Mouse (Mus musculus) kidney, postnatal 10 days (tissue): ENCODE measurements around the gene Fibcd1.

Experiments used
- DNase-seq: peaks from one replicate; pipeline ENCODE4 v3.0.0; 2021; ENCODE audit warnings: mixed read lengths

Gene Fibcd1

GRCm38 (mm10) chr2:31810444-31810843 is 35.4 kb downstream of the Fibcd1 start, which contains the start of gene Qrfp:
Gene Qrfp (minus strand): TSS chr2:31810580.
- DNase-seq, result no peak

- no peak for DNase-seq
Measured at GRCm38 (mm10) chr2:31809358-31809740, 36.5 kb downstream of the Fibcd1 start.

DNA sequence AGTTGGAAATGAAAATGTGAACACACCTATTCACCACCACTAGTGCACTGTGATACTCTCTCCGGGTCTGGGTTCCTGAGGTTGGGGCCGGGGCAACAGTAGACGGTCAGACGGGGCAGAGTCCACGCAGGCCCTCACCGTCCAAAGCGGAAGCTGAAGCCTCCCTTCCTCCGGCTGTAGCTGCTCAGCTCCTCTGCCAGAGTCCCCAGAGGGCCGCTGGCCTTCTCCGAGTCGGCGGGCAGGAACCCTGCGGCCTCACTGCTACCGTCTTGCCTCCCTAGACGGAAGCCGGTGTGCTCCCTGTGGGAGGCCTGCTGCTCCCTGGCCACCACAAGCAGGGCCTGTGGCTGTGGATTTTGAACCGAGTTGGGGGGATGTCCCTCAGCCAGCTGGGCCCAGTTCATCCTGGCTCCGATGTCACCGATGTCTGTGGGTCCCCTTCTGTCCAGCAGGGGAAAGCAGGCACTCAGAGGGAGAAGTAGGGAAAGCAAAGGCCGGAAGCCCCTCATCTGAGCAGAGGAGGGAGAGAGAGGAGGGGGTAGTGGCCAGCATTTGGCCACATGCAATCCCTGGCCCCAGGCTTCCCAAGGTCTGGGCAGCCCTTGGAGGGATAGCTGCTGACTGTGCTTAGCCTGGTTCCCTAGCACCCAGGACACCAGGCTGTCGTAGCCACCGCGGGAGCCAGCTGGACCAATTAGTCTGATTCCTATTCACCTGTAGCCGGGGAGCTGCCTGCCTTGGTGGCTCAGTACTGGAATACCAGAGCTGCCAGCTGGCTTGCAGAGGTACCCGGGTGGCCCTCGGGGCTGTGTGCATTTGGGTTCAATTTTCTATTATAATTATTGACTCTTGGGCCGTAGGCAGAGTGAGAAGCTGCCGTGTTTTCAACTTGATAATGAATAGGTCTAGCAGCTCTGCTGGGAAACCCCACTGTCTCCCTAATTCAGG is 37.1 kb downstream of the Fibcd1 start:
- DNase-seq, result peak; percentile 71

GRCm38 (mm10) chr2:31806639-31807382 is 39.0 kb downstream of the Fibcd1 start:
- no peak for DNase-seq

DNA sequence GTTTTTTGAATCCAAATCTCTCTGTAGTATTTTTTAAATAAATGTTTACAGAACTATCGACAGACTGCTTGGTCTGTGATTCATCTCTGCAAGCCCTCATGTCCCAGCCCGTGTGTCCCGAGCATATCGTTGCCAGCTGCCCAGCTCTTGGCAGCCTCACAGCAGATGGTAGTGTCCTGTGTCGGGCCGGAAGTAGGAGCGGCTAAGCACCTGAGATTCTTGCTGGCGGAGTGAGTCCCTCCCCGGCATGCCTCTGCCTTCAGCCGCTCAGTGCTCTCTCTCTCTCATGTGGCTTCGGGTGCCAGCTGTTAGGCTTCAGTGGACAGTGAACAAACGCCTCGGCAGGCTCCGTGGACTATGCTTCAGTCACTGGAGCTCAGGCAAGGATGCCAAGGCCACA is 42.3 kb downstream of the Fibcd1 start:
- DNase-seq, result no peak

GRCm38 (mm10) chr2:31802811-31803210 is 43.0 kb downstream of the Fibcd1 start:
- DNase-seq, result no peak

- no peak for DNase-seq
Measured at GRCm38 (mm10) chr2:31801416-31801815, 44.4 kb downstream of the Fibcd1 start.

GRCm38 (mm10) chr2:31796943-31797342 is 48.9 kb downstream of the Fibcd1 start:
- no peak for DNase-seq

GRCm38 (mm10) chr2:31792611-31793010 is 53.2 kb downstream of the Fibcd1 start:
- no peak for DNase-seq

DNA sequence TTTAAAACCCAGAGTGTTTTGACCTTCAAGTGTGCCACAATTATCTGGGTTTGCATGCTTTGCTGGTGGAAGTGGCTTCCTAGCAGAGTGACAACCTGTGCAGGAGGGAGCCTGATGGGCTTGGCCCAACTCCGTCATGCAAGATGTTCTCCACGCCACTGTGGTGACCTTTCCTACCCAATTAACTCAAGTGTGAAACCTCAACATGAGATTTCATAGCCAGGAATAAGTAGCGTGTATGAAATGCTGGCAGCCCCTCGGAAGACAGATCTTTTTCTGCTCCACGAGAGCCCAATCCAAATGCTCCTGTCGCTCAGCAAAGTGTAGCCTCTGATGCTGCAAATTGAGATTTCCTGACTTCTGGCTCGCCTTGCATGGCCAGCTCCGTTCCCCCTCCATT is 54.5 kb downstream of the Fibcd1 start:
- no peak for DNase-seq

DNA sequence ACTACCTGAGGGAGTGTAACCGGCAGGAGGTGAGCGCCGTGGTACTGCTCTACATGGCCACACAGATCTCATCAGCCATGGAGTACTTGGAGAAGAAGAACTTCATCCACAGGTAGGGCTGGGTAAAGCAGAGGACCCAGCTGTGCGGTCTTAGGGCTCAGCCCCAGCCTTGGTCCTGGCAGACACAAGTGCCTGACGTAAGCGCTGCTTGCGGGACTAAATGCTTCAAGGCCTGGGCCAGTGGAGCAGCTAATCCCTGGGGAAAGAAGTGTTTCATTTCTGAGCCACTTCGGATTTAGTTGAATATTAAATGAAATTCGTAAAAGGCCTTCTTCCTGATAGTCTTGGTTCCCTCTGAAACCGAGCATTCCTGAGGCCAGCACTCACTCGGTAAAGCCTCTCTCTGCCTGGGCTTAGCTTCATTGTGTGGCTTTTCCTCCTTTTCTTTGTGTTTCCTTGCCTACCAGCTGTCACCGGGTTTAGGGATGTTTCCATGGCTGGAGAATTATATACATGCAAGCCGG is 55.0 kb downstream of the Fibcd1 start:
- DNase-seq, result no peak

DNA sequence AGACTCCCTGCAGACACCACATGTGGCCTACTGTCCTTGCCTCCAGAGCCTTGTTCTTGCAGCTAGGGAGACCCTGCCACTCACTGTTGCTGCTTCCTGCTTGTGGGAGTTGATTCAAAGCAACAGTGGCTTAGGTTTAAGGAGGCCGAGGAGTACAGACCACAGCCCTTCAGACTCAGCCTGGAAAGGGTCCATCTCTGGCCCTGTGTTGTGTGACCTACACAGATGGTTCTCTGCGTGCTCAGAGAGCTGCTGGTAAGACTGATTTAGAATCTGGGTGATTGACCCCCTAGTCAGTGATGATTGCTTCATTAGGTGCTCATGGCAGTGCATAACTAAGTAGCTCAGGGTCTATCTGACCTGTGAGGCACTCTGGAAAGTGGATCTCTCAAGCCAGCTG is 56.6 kb downstream of the Fibcd1 start:
- no peak for DNase-seq

- DNase-seq, result no peak
Measured at GRCm38 (mm10) chr2:31788227-31788626, 57.6 kb downstream of the Fibcd1 start.

DNA sequence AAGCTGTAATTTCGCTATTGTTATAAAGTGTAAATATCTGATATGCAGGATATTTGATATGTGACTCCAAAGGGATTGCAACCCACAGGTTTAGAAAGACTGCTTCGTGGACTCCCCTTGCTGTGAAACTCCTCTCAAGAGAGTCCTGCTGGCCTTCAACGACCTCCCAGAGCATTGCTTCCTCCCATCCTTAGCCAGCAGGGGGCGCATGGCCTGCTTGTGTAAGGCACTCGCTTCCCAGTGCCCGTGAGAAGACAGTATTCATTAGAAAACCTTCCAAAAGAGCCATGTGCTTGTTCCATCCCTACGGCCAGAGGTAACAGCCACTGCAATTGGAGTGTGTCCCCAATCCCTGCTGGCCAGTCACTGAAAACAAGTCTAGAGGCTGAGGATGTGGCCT is 58.8 kb downstream of the Fibcd1 start:
- DNase-seq, result peak; percentile 92

GRCm38 (mm10) chr2:31785074-31785473 is 60.7 kb downstream of the Fibcd1 start:
- peak; percentile 87 for DNase-seq

- DNase-seq, result peak; percentile 50
Measured at GRCm38 (mm10) chr2:31782958-31783602, 62.7 kb downstream of the Fibcd1 start.

DNA sequence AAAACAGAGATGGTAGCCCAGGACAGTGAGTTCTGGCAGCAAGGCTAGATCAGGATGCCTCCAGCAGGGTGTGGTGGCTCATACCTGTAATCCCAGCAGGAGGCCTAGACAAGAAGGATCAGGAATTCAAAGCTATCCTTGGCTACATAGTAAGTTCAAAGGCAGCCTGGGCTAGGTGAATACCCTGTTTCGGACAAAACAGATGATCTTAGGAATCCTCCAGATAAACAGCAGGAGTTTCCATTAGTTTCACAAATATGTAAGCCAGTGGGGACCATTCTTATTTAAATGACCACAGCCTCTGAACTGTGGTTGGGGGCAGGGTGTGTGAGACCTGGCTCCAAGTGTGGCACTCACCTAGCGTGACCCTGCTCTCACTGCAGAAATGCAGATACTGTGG is 66.5 kb downstream of the Fibcd1 start:
- DNase-seq, result no peak

GRCm38 (mm10) chr2:31776479-31776878 is 69.3 kb downstream of the Fibcd1 start:
- no peak for DNase-seq

DNA sequence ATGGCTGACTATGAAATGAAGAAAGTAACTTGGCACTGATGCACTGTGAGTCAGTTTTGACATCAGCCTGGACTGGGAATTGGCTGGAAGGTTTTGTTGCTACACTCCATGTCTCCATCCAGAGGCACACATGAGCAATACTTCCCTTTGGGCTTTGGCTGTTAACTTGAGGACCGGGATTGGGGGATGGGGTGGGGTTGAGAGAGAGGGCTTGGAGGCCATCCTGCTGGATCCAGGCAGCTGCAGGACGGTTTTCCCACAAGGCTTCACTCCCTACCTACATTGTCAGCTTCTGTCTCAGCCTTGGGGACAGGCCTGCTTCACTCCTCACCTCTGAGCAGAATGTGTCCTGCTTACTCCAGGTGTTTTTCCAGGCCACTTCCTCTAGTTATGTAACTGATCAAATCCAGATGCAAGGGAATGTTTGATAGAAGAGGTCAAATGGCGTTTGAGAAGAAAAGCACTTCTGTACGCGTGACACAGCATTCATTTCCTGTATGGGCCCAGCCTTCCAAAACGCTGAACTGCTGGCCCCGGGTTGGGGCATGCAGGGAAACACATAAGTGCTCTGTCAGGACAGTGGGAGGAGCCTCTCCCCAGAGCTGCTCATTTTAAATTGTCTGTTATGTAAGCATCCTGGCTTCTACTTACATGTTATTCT is 74.9 kb downstream of the Fibcd1 start:
- peak; percentile 82 for DNase-seq

DNA sequence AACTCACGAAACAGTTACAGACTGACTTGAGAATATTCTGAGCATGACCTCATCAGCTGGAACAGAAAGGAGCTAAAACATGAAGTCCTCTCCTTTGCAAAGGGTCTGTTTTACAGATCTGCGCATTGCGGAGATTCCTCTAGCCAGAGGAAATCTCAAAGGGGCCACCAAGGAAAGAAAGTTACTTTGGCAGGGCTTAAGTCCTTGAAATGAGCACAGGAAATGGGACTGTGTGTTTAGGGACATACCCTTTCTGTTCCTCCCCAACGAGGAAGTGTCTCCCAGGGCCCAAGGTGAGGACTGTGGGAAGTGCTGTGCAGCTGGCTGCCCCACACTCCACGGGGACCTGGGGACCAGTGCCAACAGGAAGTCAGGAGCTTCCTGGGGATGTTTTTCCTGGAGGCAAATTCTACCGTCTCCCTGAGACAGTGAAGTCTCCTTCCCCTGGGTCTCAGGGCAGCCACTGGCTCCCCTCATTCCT is 76.1 kb downstream of the Fibcd1 start:
- DNase-seq, result peak; percentile 84

DNA sequence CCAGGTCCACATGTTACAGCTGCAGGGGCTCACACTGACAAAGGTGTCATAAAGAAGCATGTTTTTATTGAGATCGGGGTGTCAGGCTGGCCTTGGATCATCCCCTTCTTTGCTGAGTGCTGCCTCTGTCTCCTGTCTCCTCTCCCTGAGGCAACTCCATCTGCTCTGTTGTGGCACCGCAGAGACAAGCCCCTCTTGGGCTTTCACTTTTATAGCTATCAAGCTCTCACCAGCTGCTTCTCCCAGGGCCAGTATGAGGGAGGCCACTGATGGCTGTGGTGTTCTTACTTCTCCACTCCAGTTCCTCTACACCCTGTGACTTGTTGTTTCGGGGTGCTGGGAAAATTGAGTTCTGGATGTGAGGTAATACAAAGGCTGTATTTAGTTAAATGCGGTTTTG is 76.7 kb downstream of the Fibcd1 start:
- DNase-seq, result no peak

GRCm38 (mm10) chr2:31767815-31768214 is 78.0 kb downstream of the Fibcd1 start:
- no peak for DNase-seq
